Mouse (Mus musculus): ENCODE data around the gene Smim5.

GRCm38 (mm10) chr11:115884361-115884760 lies 15.4 kb upstream of the Smim5 start:
- TF ChIP-seq POLR2A (IDR thresholded peaks at IDR 0.05; ENCODE audit: insufficient read length, low read depth) (no peak), USF1 (IDR thresholded peaks at IDR 0.05; ENCODE audit: low read depth) (no peak), TCF12 (IDR thresholded peaks at IDR 0.05; ENCODE audit: insufficient read depth, poor library complexity, severe bottlenecking) (no peak), SRF (IDR thresholded peaks at IDR 0.05; ENCODE audit: control insufficient read depth, insufficient read length, low read depth) (no peak), MAX (IDR thresholded peaks at IDR 0.05; ENCODE audit: low read depth) (no peak), MYOD1 (IDR thresholded peaks at IDR 0.05; ENCODE audit: control insufficient read depth in 1 of 3, insufficient read length in 2 of 3, low read depth in 2 of 3) (no peak), POLR2AphosphoS2 (IDR thresholded peaks at IDR 0.05; ENCODE audit: insufficient read length, low read depth) (no peak), CEBPB (IDR thresholded peaks at IDR 0.05; ENCODE audit: insufficient read depth, poor library complexity, severe bottlenecking) (no peak), E2F4 (IDR thresholded peaks at IDR 0.05; ENCODE audit: insufficient read depth) (no peak), REST (IDR thresholded peaks at IDR 0.05; ENCODE audit: insufficient read depth, insufficient read length) (no peak), MYOG (IDR thresholded peaks at IDR 0.05; ENCODE audit: control insufficient read depth in 1 of 3, insufficient read depth in 1 of 3, insufficient read length in 2 of 3, low read depth in 2 of 3) (no peak)
